Mouse (Mus musculus) lung, embryonic 15.5 days (tissue): ENCODE measurements around the gene Adcyap1r1. TPM values are rescaled to one million over a fixed set of nuclear protein-coding genes. Genes with fewer than 3 reads are reported as not detected.
A peak's percentile ranks its signal among the peaks of the same experiment; 100 is the strongest.

ENCODE experiments used
- ATAC-seq: fragments of 200-750 bp; cut with Nextera tagmentation; 2 replicates; pipeline ENCODE4 v1.8.0; 2017; ENCODE audit warnings: moderate number of reproducible peaks, borderline replicate concordance; ENCODE audit not compliant: low FRiP score, low TSS enrichment; ENCODE audit errors: extremely low read depth
- H3K27ac ChIP-seq: fragments of 300-500 bp; sonication (generic); 2 replicates; pipeline ENCODE4 v1.5.1; 2015; ENCODE audit warnings: moderate library complexity, mild to moderate bottlenecking, inconsistent platforms
- H3K27me3 ChIP-seq: fragments of 300-500 bp; sonication (generic); 2 replicates; pipeline ENCODE4 v1.6.1; 2015; ENCODE audit warnings: inconsistent platforms
- H3K36me3 ChIP-seq: fragments of 300-500 bp; sonication (generic); 2 replicates; pipeline ENCODE4 v1.6.1; 2015; ENCODE audit warnings: inconsistent platforms
- H3K4me1 ChIP-seq: fragments of 300-500 bp; sonication (generic); 2 replicates; pipeline ENCODE4 v1.6.1; 2015; ENCODE audit warnings: inconsistent platforms
- H3K4me2 ChIP-seq: fragments of 300-500 bp; sonication (generic); 2 replicates; pipeline ENCODE4 v1.6.1; 2015; ENCODE audit warnings: inconsistent platforms, mild to moderate bottlenecking, moderate library complexity
- H3K4me3 ChIP-seq: fragments of 300-500 bp; sonication (generic); 2 replicates; pipeline ENCODE4 v1.5.1; 2015; ENCODE audit warnings: mild to moderate bottlenecking, inconsistent platforms
- H3K9ac ChIP-seq: fragments of 300-500 bp; sonication (generic); 2 replicates; pipeline ENCODE4 v1.6.1; 2015; ENCODE audit warnings: inconsistent platforms
- H3K9me3 ChIP-seq: fragments of 300-500 bp; sonication (generic); 2 replicates; pipeline ENCODE4 v1.6.1; 2016; ENCODE audit warnings: inconsistent platforms
- WGBS: fragments of 180-500 bp; shearing (Covaris S2); methylation state at CpG from one replicate; pipeline ENCODE4 v1.1.7; 2015; 5-methylcytosine and 5-hydroxymethylcytosine counted together
- polyA plus RNA-seq: library from polyadenylated mRNA; unstranded; fragments of >200 nt; fragmentation: Nextera tagmentation; extraction: Ambion mirVana; gene quantifications from 2 replicates; pipeline ENCODE4 v1.2.1, GENCODE M21; 2015

Gene Adcyap1r1
- polyA plus RNA-seq, 1 experiment from 2014 or later, result 0.71 TPM

DNA sequence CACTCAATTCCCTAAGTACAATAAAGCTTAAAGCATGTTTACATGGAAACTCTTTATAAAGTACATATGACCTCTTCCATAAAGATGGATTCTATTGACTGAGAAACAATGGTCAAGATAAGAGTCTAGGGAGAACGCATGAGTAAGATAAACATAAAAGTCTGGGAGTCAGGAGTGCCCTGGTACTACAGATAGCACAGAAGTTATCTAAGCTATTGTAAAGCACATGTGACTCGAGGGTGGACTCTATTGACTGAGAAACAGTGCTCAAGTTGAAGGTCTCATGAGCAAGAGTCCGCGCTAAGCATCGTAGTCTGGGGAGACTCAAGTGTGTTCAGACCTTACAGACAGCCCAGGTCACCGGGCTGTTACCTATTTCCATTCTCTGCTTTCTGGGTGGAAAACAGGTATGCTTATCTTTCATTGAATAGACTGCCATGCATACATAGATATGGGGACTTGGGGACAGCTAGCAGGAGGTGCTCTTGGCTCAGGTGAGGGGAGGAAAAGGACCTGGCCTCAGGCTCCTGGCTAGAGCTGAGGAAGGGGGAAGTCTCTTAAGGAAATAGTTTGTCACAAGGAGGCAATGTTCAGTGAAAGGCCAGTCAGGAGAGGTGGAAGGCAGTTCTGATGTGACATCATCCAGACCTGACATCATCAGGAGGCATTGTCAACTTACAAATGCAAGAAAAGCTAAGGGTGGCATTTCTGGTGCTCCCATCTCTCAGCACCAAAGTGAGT, 57.5 kb downstream of the Adcyap1r1 start:
- Histone ChIP-seq H3K9ac (no peak overlapping the region), H3K27me3 (no peaks in the 10 kb centered on the region), H3K4me3 (no peak overlapping the region), H3K9me3 (no peaks in the 10 kb centered on the region), H3K4me1 (peaks cover 4% of the 10 kb centered on the region; the same call in 1 of the 2 replicates), H3K36me3 (no peaks in the 10 kb centered on the region), H3K4me2 (no peak overlapping the region), H3K27ac (no peak overlapping the region)
- ATAC-seq, result no peak
- 50% methylated on average over 6 of the region's 6 CpGs for WGBS

DNA sequence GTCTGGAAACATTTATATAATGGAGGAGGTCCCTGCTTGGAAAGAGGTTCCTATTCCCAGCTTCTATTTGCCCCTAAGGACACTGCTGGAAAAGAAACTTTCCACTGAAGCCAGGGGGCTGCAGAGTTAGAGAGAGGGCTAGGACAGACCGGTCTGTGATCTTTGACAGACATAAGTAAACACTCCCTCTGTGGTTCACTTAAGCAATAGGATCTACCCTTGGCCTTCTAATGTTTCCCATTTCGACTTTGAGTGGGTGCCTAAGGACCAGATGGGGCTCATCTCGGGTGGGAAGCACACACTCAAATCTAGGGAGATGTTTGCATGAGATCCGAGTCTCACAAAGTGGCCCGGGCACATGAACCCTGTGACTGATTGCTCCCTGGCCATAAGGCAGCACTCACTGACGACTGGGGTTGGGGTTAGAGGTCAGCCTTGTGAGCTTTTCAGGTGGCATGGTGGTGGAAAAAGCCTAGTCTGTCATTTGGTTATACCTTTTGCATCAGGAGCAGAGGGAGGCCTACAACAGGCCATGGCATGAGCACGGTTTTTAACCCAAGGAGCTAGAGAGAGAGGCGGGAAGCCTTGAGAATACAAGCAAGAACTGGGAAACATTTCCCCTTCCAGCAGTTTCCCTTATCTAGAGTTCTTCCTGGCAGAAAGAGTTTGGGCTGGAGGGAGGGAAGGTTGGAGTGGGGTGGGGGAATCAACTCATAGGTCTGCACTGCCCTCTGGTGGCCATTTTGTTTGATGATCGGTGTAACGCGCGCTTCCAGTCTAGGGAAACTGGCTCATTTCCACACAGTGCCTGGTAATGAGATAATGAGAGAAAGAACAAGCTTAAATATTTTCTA, 59.7 kb downstream of the Adcyap1r1 start:
- Histone ChIP-seq H3K36me3 (no peaks in the 10 kb centered on the region), H3K27me3 (no peaks in the 10 kb centered on the region), H3K4me1 (peaks cover 4% of the 10 kb centered on the region; the same call in 1 of the 2 replicates), H3K4me3 (no peak overlapping the region), H3K27ac (no peak overlapping the region), H3K9ac (no peak overlapping the region), H3K4me2 (no peak overlapping the region), H3K9me3 (no peaks in the 10 kb centered on the region; the same call in 1 of the 2 replicates)
- 11% methylated on average over 12 of the region's 12 CpGs for WGBS
- peak; percentile 78 for ATAC-seq

DNA sequence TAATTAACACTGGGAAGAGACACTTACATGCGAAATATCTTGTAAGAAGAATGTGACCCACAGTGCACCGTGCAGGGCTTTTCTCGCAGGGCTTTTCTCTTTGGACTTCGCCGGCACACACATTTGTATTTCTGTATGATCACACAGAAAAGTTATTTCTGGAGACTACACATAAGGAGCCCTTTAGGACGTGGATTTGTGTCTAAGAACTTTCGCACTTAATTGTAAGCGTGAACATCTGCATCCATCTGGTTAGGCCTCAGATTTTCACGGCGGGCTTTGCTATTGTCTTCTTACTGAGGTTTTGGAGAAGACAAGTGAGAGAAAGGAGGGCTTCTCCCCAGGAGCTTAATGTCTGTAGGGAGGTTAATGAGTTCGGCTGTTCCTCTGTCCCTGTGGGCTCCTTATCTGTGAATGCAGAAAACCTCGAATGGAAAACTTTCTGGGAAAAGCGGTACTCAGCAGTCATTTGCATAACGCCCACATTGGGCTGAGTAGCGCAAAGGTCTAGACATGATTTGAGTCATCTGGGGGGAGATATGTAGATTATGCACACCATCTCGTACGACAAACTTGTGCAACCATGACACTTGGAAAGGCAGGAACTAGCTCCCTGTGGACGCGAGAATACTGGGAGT, 60.4 kb downstream of the Adcyap1r1 start:
- no peak overlapping the region for H3K4me2 ChIP-seq
- H3K4me1 ChIP-seq, result peaks cover 4% of the 10 kb centered on the region; the same call in 1 of the 2 replicates
- WGBS, result 47% methylated on average over 19 of the region's 19 CpGs
- no peak overlapping the region for H3K4me3 ChIP-seq
- no peaks in the 10 kb centered on the region for H3K27me3 ChIP-seq
- no peaks in the 10 kb centered on the region; the same call in 1 of the 2 replicates for H3K9me3 ChIP-seq
- H3K9ac ChIP-seq, result no peak overlapping the region
- no peaks in the 10 kb centered on the region for H3K36me3 ChIP-seq
- ATAC-seq, result no peak
- H3K27ac ChIP-seq, result no peak overlapping the region

DNA sequence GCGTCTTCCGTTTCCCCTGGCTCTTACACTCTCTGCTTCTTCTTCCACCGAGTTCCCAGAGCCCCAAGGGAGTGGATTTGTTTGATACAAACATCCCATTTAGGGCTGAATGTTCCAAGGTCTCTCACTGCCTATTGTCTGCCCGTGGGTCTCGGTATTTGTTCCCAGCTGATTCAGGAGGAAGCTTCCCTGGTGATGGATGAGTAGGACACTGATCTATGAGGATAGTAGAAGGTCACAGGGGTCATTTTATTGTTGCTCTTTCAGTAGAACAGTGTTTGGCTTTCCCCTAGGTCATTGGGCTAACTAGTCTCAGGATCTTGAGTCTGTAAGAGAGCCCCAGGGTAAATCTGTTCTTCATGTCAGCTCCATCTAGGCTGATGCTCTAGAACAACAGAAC, 61.7 kb downstream of the Adcyap1r1 start:
- no peak overlapping the region for H3K4me3 ChIP-seq
- H3K9me3 ChIP-seq, result no peaks in the 10 kb centered on the region; the same call in 1 of the 2 replicates
- no peak for ATAC-seq
- H3K36me3 ChIP-seq, result no peaks in the 10 kb centered on the region
- 47% methylated on average over 5 of the region's 5 CpGs for WGBS
- no peak overlapping the region for H3K9ac ChIP-seq
- no peaks in the 10 kb centered on the region for H3K27me3 ChIP-seq
- H3K27ac ChIP-seq, result no peak overlapping the region
- H3K4me1 ChIP-seq, result peaks cover 4% of the 10 kb centered on the region; the same call in 1 of the 2 replicates
- no peak overlapping the region for H3K4me2 ChIP-seq

DNA sequence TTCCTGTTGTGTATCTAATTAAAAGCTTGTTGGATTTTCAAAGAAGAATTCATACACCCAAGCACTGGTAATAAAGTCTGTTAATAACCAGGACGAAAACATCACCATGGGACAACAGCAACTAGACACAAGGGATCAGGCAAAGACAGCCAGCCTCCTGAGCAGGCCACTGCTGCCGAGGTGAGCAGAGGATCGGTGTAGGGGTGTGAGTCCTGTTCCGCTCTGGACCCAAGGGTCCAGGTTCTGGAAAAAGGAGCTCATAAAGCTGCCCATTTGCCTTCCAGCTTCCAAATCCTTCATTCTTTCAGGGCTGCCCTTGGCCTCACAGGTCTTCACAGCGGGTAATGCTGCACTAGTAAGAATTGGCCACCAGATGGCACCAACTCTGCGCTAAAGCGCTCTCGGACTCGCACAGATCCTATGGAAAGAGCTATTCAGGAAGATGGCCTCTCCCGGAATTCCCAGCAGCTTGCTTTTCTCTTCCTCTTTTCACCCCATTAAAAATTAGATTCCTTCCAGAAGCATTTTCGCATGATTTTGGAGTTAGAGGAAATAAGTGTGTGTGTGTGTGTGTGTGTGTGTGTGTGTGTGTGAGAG, 67.9 kb downstream of the Adcyap1r1 start:
- H3K4me3 ChIP-seq, result no peak overlapping the region

DNA sequence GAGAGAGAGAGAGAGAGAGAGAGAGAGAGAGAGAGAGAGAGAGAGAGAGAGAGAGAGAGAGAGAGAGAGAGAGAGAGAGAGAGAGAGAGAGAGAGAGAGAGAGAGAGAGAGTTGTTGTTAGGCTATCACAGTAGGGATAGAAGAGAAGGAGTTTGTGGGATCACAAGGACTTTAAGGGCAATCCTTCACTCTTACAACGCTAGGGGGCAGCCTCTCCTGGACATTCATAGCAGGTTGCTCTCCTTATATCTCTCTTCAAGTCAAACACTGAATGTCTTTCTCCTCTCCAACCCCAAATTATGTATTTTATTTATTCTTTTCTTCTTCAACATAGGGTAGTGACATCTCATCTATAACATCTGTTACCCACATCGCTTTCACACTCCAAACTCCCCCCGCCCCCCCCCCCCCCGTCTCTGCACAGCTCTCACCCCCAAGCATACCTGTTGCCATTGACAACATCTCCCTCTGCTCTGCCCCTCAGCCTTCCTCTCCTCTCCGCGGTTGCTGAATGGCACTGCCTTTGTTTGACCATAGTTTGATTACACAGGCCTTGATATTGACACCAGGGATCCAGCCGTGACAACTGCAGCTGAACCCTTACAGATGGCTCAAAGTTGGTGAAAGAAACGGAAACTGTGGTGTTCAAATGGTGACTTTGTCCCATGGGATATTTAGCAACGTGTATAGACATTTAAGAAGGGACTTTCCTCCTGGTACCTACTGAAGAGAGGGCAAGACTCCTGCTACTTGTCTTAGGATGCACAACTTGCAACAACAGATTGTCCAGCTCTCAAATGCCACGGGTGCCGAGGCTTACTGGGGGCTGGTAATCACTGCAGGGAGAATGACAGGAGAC, 68.7 kb downstream of the Adcyap1r1 start:
- Histone ChIP-seq H3K4me3 (no peak overlapping the region), H3K9me3 (no peaks in the 10 kb centered on the region), H3K27ac (no peak overlapping the region), H3K27me3 (no peaks in the 10 kb centered on the region), H3K4me2 (peak overlapping the region; percentile 34; the same call in 1 of the 2 replicates), H3K36me3 (no peaks in the 10 kb centered on the region), H3K9ac (no peak overlapping the region), H3K4me1 (no peaks in the 10 kb centered on the region)
- WGBS, result 41% methylated on average over 11 of the region's 11 CpGs
- no peak for ATAC-seq

More for the DNA sequence above, 67.9 kb downstream of the Adcyap1r1 start:
- Histone ChIP-seq H3K4me2 (peak overlapping the region; percentile 34; the same call in 1 of the 2 replicates), H3K9me3 (no peaks in the 10 kb centered on the region; the same call in 1 of the 2 replicates), H3K36me3 (no peaks in the 10 kb centered on the region), H3K27me3 (no peaks in the 10 kb centered on the region), H3K27ac (no peak overlapping the region), H3K4me1 (no peaks in the 10 kb centered on the region), H3K9ac (no peak overlapping the region)
- ATAC-seq, result peak; percentile 78; the same call in 1 of the 2 replicates
- WGBS, result 14% methylated on average over 11 of the region's 11 CpGs

DNA sequence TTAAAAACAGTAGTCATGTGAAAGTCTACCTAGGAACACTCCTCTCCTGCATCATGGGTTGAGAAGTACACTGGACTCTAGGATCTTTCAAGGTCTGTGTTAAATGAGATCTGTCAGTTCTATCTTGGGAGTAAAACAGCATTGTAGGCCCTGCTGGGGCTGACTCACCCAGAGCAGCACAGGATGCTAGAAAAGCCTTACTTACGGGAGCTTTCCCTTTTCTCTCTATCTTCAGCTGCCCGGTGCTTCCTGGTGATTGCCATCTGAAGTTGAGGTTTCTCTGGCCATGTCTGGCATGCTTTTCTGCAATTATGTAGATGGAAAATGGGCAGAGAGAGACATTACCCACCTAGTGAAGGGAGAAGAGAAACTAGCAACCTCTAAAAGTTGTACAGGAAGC, 84.7 kb downstream of the Adcyap1r1 start:
- Histone ChIP-seq H3K27me3 (no peaks in the 10 kb centered on the region), H3K36me3 (no peaks in the 10 kb centered on the region), H3K4me1 (no peaks in the 10 kb centered on the region), H3K27ac (no peak overlapping the region), H3K4me3 (no peak overlapping the region), H3K4me2 (no peak overlapping the region), H3K9me3 (no peaks in the 10 kb centered on the region), H3K9ac (no peak overlapping the region)
- ATAC-seq, result no peak
- WGBS, result 66% methylated on average over 2 of the region's 2 CpGs

DNA sequence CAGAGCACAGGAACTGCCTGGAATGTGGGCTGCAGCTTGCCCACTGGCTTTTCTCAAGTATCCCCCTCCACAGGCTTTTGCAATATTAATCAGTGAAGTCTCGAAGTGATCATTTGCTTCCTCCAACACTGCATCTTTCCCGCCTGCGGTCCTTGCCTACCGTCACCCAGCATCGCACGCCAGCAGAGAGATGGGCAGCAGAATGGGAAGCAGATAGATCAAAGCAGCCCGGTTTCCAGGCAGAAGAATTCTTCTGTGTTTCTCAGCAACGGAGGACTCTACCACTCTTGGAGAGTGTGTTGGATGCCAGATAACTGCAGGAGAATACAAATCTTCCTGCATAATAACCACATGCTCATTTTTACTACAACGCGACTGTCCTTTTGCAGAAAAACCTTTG, 87.4 kb downstream of the Adcyap1r1 start:
- H3K4me1 ChIP-seq, result no peaks in the 10 kb centered on the region
- H3K9ac ChIP-seq, result no peak overlapping the region
- no peak overlapping the region for H3K27ac ChIP-seq
- no peaks in the 10 kb centered on the region for H3K27me3 ChIP-seq
- no peak overlapping the region for H3K4me2 ChIP-seq
- H3K4me3 ChIP-seq, result no peak overlapping the region
- WGBS, result 62% methylated on average over 10 of the region's 10 CpGs
- H3K9me3 ChIP-seq, result no peaks in the 10 kb centered on the region
- H3K36me3 ChIP-seq, result no peaks in the 10 kb centered on the region
- ATAC-seq, result no peak

DNA sequence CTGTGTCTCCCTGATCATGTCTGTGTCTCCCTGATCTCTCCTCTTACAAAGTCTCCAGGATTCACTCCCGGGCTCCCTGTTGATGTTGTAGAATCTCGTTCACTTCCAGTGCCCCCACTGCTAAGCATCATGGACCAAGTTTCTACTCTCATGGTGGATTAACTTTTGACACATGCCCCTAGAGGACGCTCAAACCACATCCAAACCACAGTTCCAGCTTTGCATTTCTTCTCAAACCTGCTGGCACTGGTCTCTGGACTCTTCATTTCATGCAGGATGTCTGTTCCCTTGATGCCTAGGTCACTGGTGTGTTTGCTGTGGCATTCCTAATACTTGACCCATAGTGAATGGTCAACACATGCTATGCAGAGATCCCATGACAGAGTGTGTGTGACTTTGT, 90.6 kb downstream of the Adcyap1r1 start:
- Histone ChIP-seq H3K9ac (no peak overlapping the region), H3K4me2 (no peak overlapping the region), H3K4me1 (no peaks in the 10 kb centered on the region), H3K36me3 (no peaks in the 10 kb centered on the region), H3K9me3 (no peaks in the 10 kb centered on the region), H3K27ac (no peak overlapping the region), H3K4me3 (no peak overlapping the region), H3K27me3 (no peaks in the 10 kb centered on the region)
- ATAC-seq, result no peak
- 36% methylated on average over 3 of the region's 3 CpGs for WGBS

DNA sequence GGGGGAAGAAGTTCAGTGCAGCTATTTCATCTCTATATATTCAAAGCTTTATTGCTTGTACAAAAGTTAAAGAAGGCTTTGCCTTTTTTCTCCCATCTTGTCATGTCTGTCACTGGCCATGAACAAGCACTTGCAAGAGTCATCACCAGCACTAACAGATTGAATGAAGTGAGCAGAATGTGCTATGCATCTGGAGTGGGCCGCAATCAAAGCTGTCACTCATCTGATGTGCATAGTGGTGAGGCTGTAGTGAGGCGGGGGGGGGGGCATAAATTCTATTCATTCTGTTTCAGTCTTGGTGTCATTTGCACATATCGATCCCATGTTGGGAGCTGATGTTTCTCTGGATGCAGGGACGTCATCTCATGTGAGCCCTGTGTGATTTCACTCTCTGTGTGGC, 91.6 kb downstream of the Adcyap1r1 start:
- Histone ChIP-seq H3K36me3 (no peaks in the 10 kb centered on the region), H3K4me1 (no peaks in the 10 kb centered on the region), H3K4me3 (no peak overlapping the region), H3K4me2 (no peak overlapping the region), H3K27me3 (no peaks in the 10 kb centered on the region), H3K9me3 (no peaks in the 10 kb centered on the region), H3K27ac (no peak overlapping the region), H3K9ac (no peak overlapping the region)
- WGBS, result 84% methylated on average over 4 of the region's 4 CpGs
- no peak for ATAC-seq

DNA sequence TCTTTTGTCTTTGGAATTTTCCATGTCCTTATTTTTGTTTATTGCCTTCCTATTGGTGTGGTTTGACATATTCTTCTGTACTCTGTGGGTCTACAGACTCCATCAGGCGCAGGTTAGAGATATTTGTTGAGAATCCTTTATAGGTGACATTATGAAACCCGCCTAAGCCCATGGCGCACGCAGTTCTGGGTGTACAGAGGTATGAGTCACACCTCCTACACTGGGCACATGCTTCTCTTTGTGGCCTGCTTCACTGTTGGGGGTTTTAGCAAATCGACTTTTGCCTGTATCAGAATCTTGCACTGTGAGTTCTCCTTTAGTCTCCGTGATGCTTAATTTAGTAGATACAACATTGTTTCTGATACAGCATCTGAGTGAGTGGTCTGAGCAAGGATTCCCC, 97.4 kb downstream of the Adcyap1r1 start:
- H3K4me3 ChIP-seq, result no peak overlapping the region
- H3K27me3 ChIP-seq, result no peaks in the 10 kb centered on the region
- no peaks in the 10 kb centered on the region for H3K36me3 ChIP-seq
- H3K4me2 ChIP-seq, result no peak overlapping the region
- no peaks in the 10 kb centered on the region for H3K9me3 ChIP-seq
- H3K27ac ChIP-seq, result no peak overlapping the region
- 85% methylated on average over 6 of the region's 6 CpGs for WGBS
- no peak for ATAC-seq
- no peak overlapping the region for H3K9ac ChIP-seq
- no peaks in the 10 kb centered on the region for H3K4me1 ChIP-seq
